Mouse (Mus musculus): ENCODE results near the gene Gpr137c. TPM values are rescaled to one million over a fixed set of nuclear protein-coding genes. Genes with fewer than 3 reads are reported as not detected.

Gene Gpr137c
- polyA plus RNA-seq, 1 experiment from 2014 or later, result 13.7 TPM

DNA sequence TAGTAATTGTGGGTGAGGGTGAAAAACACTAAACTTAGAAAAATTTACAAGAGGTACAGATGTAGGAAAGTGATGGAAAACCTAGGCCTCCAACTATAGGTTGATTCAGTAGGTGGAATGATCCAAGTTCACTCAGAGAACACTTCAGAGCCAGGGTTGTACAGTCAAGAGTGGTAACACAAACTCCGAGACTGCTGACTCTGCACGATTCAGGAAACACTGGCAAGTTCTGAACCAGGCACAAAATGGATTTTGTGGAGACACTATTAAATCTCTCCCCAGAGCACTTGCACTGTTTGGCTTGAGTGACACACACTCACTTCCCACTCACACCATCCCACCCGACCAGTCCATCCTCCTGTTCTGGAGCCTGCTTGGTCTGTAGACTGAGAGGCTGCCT lies 103.8 kb downstream of the Gpr137c start:
- no peaks in the 10 kb centered on the region for H3K9me3 ChIP-seq
- H3K4me3 ChIP-seq, result no peak overlapping the region
- no peak for ATAC-seq (ENCODE audit: low read depth)
- 90% methylated on average over 3 of the region's 3 CpGs for WGBS
- no peak overlapping the region for H3K27ac ChIP-seq (replicated peaks)
- peaks cover 6% of the 10 kb centered on the region for H3K4me1 ChIP-seq (replicated peaks)
- H3K4me2 ChIP-seq, result no peak overlapping the region
- H3K9ac ChIP-seq, result no peak overlapping the region
- no peaks in the 10 kb centered on the region for H3K36me3 ChIP-seq
- no peaks in the 10 kb centered on the region for H3K27me3 ChIP-seq

DNA sequence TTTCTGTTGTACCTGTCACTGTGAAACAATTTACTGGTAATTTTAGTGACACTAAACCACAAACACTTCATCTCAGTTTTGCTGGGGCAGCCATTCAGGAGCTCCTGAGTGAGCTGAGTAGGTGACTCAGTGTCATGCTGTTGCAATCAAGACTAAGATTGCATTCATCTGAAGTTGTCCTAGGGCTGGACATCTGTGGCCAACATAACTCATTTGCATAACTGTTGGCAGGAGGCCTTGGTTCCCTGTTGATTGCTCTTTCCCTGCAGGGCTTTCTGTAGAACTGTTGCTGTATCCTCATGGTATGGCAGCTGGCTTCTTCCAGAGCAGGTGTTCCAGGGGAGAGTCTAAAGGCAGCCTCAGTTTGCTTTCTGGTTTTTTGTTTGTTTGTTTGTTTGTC lies 106.0 kb downstream of the Gpr137c start:
- H3K4me1 ChIP-seq (replicated peaks), result no peaks in the 10 kb centered on the region
- H3K9me3 ChIP-seq, result no peaks in the 10 kb centered on the region
- no peak overlapping the region for H3K9ac ChIP-seq
- no peak overlapping the region for H3K4me3 ChIP-seq
- H3K27me3 ChIP-seq, result no peaks in the 10 kb centered on the region
- H3K4me2 ChIP-seq, result no peak overlapping the region
- no peak for ATAC-seq (ENCODE audit: low read depth)
- H3K36me3 ChIP-seq, result no peaks in the 10 kb centered on the region
- H3K27ac ChIP-seq (replicated peaks), result no peak overlapping the region

DNA sequence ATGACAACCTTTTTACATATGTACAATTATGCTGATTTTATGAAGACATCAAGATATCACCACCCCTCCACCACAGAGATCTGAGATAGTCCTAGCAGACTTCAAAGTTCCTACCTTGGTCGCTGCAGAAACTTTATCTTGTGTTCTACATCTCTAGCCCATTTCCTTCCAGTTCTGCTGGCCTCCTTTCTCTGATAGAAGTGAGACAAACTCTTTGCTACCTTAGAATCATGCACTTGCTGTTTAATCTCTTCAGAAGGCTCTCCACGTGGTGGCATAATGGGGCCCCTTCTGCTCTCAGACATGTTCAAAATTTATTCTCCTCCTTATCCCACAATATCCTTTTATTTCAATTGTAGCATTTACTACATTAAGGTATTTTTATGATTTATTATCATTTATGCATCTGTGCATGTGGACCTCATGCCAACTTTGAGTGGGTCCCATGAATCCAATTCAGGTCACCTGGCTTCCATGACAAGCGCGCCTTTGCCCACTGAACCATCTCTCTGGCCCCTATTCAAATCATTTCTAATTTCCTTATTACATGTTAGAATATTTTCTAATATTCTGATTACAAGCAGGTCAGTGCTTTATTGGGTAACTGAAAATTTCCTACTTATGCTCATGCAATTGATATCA lies 108.7 kb downstream of the Gpr137c start:
- no peak for ATAC-seq (ENCODE audit: low read depth)
- Histone ChIP-seq H3K4me2 (no peak overlapping the region), H3K4me3 (no peak overlapping the region), H3K36me3 (peaks cover 19% of the 10 kb centered on the region), H3K4me1 (replicated peaks) (peaks cover 9% of the 10 kb centered on the region), H3K9me3 (no peaks in the 10 kb centered on the region), H3K27me3 (no peaks in the 10 kb centered on the region), H3K27ac (replicated peaks) (no peak overlapping the region), H3K9ac (no peak overlapping the region)
- WGBS, result 91% methylated on average over 4 of the region's 4 CpGs

DNA sequence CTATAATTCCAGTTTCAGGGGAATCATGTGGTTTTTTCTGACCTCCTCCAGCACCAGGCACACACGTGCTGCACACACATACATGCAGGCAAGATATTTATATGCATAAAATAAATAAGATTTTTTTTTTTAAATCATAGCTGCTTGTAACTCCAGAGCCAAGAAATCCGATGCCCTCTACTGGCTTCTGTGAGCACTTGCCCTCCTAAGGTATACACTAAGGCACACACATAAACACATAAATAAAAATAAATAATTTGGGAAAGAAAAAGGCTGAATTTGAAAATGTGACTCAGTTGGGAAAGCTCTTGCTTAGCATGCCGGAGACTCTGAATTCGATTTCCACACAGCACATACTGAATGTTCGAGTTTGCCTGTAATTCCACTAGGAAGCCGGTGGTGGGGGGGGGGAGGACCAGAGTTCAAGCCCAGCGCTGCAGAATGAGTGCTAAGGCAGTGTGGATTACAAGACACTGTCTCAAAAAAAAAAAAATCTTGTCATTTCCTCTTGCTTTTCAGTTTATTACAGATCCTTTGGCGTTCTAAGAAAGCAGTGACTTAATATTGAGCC lies 109.6 kb downstream of the Gpr137c start:
- H3K9me3 ChIP-seq, result no peaks in the 10 kb centered on the region
- no peaks in the 10 kb centered on the region for H3K27me3 ChIP-seq
- H3K27ac ChIP-seq (replicated peaks), result peak overlapping the region; percentile 63
- H3K4me2 ChIP-seq, result peak overlapping the region; percentile 49
- peak; percentile 34 for ATAC-seq (ENCODE audit: low read depth)
- H3K36me3 ChIP-seq, result peaks cover 23% of the 10 kb centered on the region
- WGBS, result 18% methylated on average over 8 of the region's 8 CpGs
- H3K4me3 ChIP-seq, result peak overlapping the region; percentile 71
- peaks cover 9% of the 10 kb centered on the region for H3K4me1 ChIP-seq (replicated peaks)
- H3K9ac ChIP-seq, result peak overlapping the region; percentile 39

DNA sequence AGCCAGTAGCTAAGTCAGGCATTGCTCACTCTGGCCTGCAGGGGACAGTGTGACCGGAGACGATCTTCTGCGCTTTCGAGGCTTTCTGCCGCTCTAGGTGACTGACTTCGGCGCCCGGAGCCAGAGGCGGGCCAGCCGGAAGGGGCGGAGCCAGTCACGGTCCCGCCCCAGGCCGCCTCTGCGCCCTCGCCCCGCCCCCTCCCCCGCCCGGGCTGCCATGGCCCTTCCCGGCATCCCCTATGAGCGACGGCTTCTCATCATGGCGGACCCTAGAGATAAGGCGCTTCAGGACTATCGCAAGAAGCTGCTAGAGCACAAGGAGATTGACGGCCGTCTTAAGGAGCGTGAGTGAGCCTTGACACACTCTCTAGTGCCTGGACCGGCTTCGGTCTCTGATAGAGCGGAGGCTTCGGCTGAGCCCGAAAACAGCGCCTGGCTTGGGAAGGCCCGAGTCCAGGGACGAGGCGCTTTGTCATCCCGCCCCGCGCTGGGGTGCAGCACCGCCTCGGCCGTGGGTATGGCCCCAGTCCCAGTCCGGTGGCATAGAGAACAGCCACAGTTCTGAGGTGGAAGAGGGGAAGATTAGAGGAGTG lies 110.2 kb downstream of the Gpr137c start, which contains the start of gene Psmc6:
Gene Psmc6 (plus strand): TSS at position 200 of the 593 bp plus-strand sequence.
- Histone ChIP-seq H3K4me3 (peak within 1 kb of the TSS; percentile 71), H3K27me3 (no peaks in the 10 kb centered on the region), H3K36me3 (peaks cover 23% of the 10 kb centered on the region), H3K4me1 (replicated peaks) (peaks cover 9% of the 10 kb centered on the region), H3K9me3 (no peaks in the 10 kb centered on the region), H3K4me2 (peak within 1 kb of the TSS; percentile 73), H3K9ac (peak within 1 kb of the TSS; percentile 88), H3K27ac (replicated peaks) (peak within 1 kb of the TSS; percentile 93)
- peak; percentile 97 for ATAC-seq (ENCODE audit: low read depth)
- WGBS, result under 1% methylated on average over 44 of the region's 44 CpGs

Other genes with a start within 250 kb of the Gpr137c start
- gene Ptger2, start 231.5 kb upstream of the Gpr137c start, polyA plus RNA-seq (2015; fragmentation: Nextera tagmentation; extraction: Ambion mirVana), result 1.0 and 1.4 TPM in 2 replicates
- 32.3 and 37.1 TPM in 2 replicates for gene Txndc16, start 611 bp downstream of the Gpr137c start, polyA plus RNA-seq (2015; fragmentation: Nextera tagmentation; extraction: Ambion mirVana)
- gene Ero1l, start 99.1 kb downstream of the Gpr137c start, polyA plus RNA-seq (2015; fragmentation: Nextera tagmentation; extraction: Ambion mirVana), result 20.4 and 22.3 TPM in 2 replicates
- 178 and 184 TPM in 2 replicates for gene Psmc6, start 110.1 kb downstream of the Gpr137c start, polyA plus RNA-seq (2015; fragmentation: Nextera tagmentation; extraction: Ambion mirVana)
- 60.1 and 68.3 TPM in 2 replicates for gene Styx, start 131.4 kb downstream of the Gpr137c start, polyA plus RNA-seq (2015; fragmentation: Nextera tagmentation; extraction: Ambion mirVana)
- gene Gnpnat1, start 185.2 kb downstream of the Gpr137c start, polyA plus RNA-seq (2015; fragmentation: Nextera tagmentation; extraction: Ambion mirVana), result 29.9 and 31.0 TPM in 2 replicates